24 mouse cellular contexts compared by ENCODE assay signal in genomic region chr13:75771404-75771803, GRCm38 (mm10).
DNase-seq lines count a peak whose midpoint lies in the region; ATAC-seq and TF ChIP-seq lines count a peak whose summit lies in the region.
"Had no signal": no experiment of that assay in that cellular context is flagged by ENCODE, and none has a peak within 500 bp of the region (broad histone marks: within the 10 kb centered on the region; RNA-seq: fewer than 3 reads in every experiment).

No protein-coding gene starts in this region.

- WGBS in liver, embryonic 15.5 days (ENCODE audit: insufficient replicate concordance) = 25% methylated on average over 4 of the region's 4 CpGs
- WGBS in heart, embryonic 10.5 days = 80% methylated on average over 4 of the region's 4 CpGs

- no peak for TF ChIP-seq CTCF in MEL (IDR thresholded peaks at IDR 0.05 in 2 of 3, conservative IDR thresholded peaks at IDR 0.05 in 1 of 3; ENCODE audit: control insufficient read depth in 1 of 3, insufficient read depth in 1 of 3, low read depth in 2 of 3, low read length in 3 of 3, poor library complexity in 1 of 3, severe bottlenecking in 1 of 3)

- peaks cover 5 to 16% of the 10 kb centered on the region in 2 experiments for H3K36me3 ChIP-seq in MEL (ENCODE audit: control insufficient read depth in 1 of 2, insufficient read depth in 2 of 2, low read length in 2 of 2)
- H3K36me3 ChIP-seq in liver, embryonic 15.5 days (replicated peaks) = peaks cover 86% of the 10 kb centered on the region
- H3K36me3 ChIP-seq in heart, embryonic 10.5 days = no peaks in the 10 kb centered on the region
- H3K36me3 ChIP-seq: embryonic facial prominence, embryonic 13.5 days; hindbrain, embryonic 15.5 days; intestine, embryonic 15.5 days; limb, embryonic 10.5 days; midbrain, embryonic 13.5 days had no signal

- TF ChIP-seq RAD21 in MEL (IDR thresholded peaks at IDR 0.05; ENCODE audit: low read depth, low read length) = no peak

- peak overlapping the region; percentile 15 for H3K27ac ChIP-seq in MEL (ENCODE audit: control insufficient read depth, low read depth, low read length)
- H3K27ac ChIP-seq in liver, embryonic 15.5 days (replicated peaks) = no peak overlapping the region
- no peak overlapping the region for H3K27ac ChIP-seq in heart, embryonic 10.5 days
- H3K27ac ChIP-seq: embryonic facial prominence, embryonic 13.5 days; forebrain, embryonic 13.5 days; hindbrain, embryonic 15.5 days; intestine, embryonic 15.5 days; limb, embryonic 10.5 days; macrophage; midbrain, embryonic 13.5 days had no signal

- H3K27me3 ChIP-seq in MEL (ENCODE audit: control insufficient read depth in 1 of 2, insufficient read depth in 2 of 2, low read length in 2 of 2) = no peaks in the 10 kb centered on the region
- H3K27me3 ChIP-seq in liver, embryonic 15.5 days = no peaks in the 10 kb centered on the region
- no peaks in the 10 kb centered on the region for H3K27me3 ChIP-seq in heart, embryonic 10.5 days (ENCODE audit: insufficient read depth, poor library complexity, severe bottlenecking)
- H3K27me3 ChIP-seq: embryonic facial prominence, embryonic 13.5 days; forebrain, embryonic 13.5 days; hindbrain, embryonic 15.5 days; intestine, embryonic 15.5 days; midbrain, embryonic 13.5 days had no signal

- H3K9me3 ChIP-seq in MEL (replicated peaks; ENCODE audit: insufficient read depth, low read length) = no peaks in the 10 kb centered on the region
- H3K9me3 ChIP-seq in liver, embryonic 15.5 days (replicated peaks) = no peaks in the 10 kb centered on the region
- H3K9me3 ChIP-seq in heart, embryonic 10.5 days = no peaks in the 10 kb centered on the region
- H3K9me3 ChIP-seq: embryonic facial prominence, embryonic 13.5 days; forebrain, embryonic 13.5 days; hindbrain, embryonic 15.5 days; intestine, embryonic 15.5 days; limb, embryonic 10.5 days; midbrain, embryonic 13.5 days had no signal

- no peak overlapping the region for H3K4me3 ChIP-seq in MEL (ENCODE audit: control insufficient read depth in 1 of 2, insufficient read depth in 1 of 2, low read depth in 2 of 2, low read length in 2 of 2)
- no peak overlapping the region for H3K4me3 ChIP-seq in liver, embryonic 15.5 days (replicated peaks)
- H3K4me3 ChIP-seq in heart, embryonic 10.5 days = no peak overlapping the region
- H3K4me3 ChIP-seq: embryonic facial prominence, embryonic 13.5 days; forebrain, embryonic 13.5 days; heart, adult 2 months; hindbrain, embryonic 15.5 days; intestine, embryonic 15.5 days; limb, embryonic 10.5 days; midbrain, embryonic 13.5 days had no signal

- H3K4me1 ChIP-seq in MEL (ENCODE audit: control insufficient read depth in 1 of 2, insufficient read depth in 2 of 2, low read length in 2 of 2) = peaks cover 7% of the 10 kb centered on the region in 2 experiments
- peaks cover 7% of the 10 kb centered on the region for H3K4me1 ChIP-seq in liver, embryonic 15.5 days (replicated peaks)
- H3K4me1 ChIP-seq in heart, embryonic 10.5 days = no peaks in the 10 kb centered on the region
- H3K4me1 ChIP-seq: embryonic facial prominence, embryonic 13.5 days; hindbrain, embryonic 15.5 days; intestine, embryonic 15.5 days; limb, embryonic 10.5 days had no signal

- ATAC-seq in hematopoietic stem cell, adult 5-6 weeks (replicated peaks in 1 of 2; ENCODE audit: insufficient read depth in 1 of 2, low FRiP score in 2 of 2, low TSS enrichment in 1 of 2, low read depth in 1 of 2, poor library complexity in 2 of 2, severe bottlenecking in 2 of 2) = peak; percentile 62 to 67; a peak in 3 of 4 replicates
- ATAC-seq in liver, embryonic 15.5 days (ENCODE audit: insufficient read depth) = 0 out of 2 replicates have a peak, but pooled peaks have one; percentile 37
- ATAC-seq: forebrain, embryonic 13.5 days; intestine, embryonic 15.5 days; lung, postnatal 0 days; midbrain, embryonic 13.5 days had no signal

- H3K79me2 ChIP-seq in MEL (ENCODE audit: control insufficient read depth, insufficient read depth, low read length, poor library complexity) = no peaks in the 10 kb centered on the region

- TF ChIP-seq POLR2A in MEL (IDR thresholded peaks at IDR 0.05; ENCODE audit: control insufficient read depth in 1 of 2, insufficient read depth in 1 of 2, low read depth in 1 of 2, low read length in 2 of 2, poor library complexity in 1 of 2) = no peak

- peak; percentile 63 to 78 for TF ChIP-seq EP300 in MEL (IDR thresholded peaks at IDR 0.05; ENCODE audit: low read depth in 1 of 2, low read length in 2 of 2)

- no peak overlapping the region for H3K4me2 ChIP-seq in liver, embryonic 15.5 days
- H3K4me2 ChIP-seq: embryonic facial prominence, embryonic 13.5 days; forebrain, embryonic 13.5 days; hindbrain, embryonic 15.5 days; intestine, embryonic 15.5 days; midbrain, embryonic 13.5 days had no signal

- peak; percentile 88 for DNase-seq in 416B (ENCODE audit: low read depth)
- peak; percentile 74 for DNase-seq in MEL (ENCODE audit: low read depth, low spot score)
- no peak for DNase-seq in heart, embryonic 10.5 days (ENCODE audit: low spot score)
- no peak for DNase-seq in left cerebral cortex, adult 9 months (ENCODE audit: low spot score in 2 of 2)
- no peak for DNase-seq in urinary bladder, postnatal 4 days (ENCODE audit: low spot score in 2 of 2)
- DNase-seq in right cerebral cortex, postnatal 14 days = no peak
- DNase-seq: adrenal gland, postnatal 25 days; B cell, adult 2 months; cerebellum, adult 9-11 months; gastrocnemius, postnatal 10 days; heart, adult 2 months; kidney, adult 9 months; kidney, postnatal 14 days; thymus, postnatal 4 days had no signal

- H3K9ac ChIP-seq in MEL (ENCODE audit: control insufficient read depth, low read depth, low read length, poor library complexity, severe bottlenecking) = no peak overlapping the region
- H3K9ac ChIP-seq in liver, embryonic 15.5 days = no peak overlapping the region
- H3K9ac ChIP-seq: embryonic facial prominence, embryonic 13.5 days; forebrain, embryonic 13.5 days; hindbrain, embryonic 15.5 days; intestine, embryonic 15.5 days; midbrain, embryonic 13.5 days had no signal

TF ChIP-seq in MEL, 35 proteins besides CTCF, POLR2A, EP300 and RAD21:
- TF ChIP-seq MXI1 (IDR thresholded peaks at IDR 0.05; ENCODE audit: low read depth, low read length) (no peak; the same call in 1 of the 2 replicates), RCOR1 (IDR thresholded peaks at IDR 0.05; ENCODE audit: low read depth, low read length) (0 out of 2 replicates have a peak, but pooled peaks have one; percentile 26), ETS1 (IDR thresholded peaks at IDR 0.05; ENCODE audit: low read depth, low read length) (no peak), POLR2AphosphoS5 (IDR thresholded peaks at IDR 0.05; ENCODE audit: borderline replicate concordance, low read depth, low read length) (no peak), GATA1 (IDR thresholded peaks at IDR 0.05; ENCODE audit: low read depth, low read length) (peak; percentile 73), MAX (IDR thresholded peaks at IDR 0.05; ENCODE audit: low read length) (no peak), E2F4 (IDR thresholded peaks at IDR 0.05; ENCODE audit: borderline replicate concordance, low read depth, low read length) (no peak), TAL1 (IDR thresholded peaks at IDR 0.05; ENCODE audit: low read length) (peak; percentile 84), USF1 (IDR thresholded peaks at IDR 0.05; ENCODE audit: low read depth, low read length) (no peak), TBP (IDR thresholded peaks at IDR 0.05; ENCODE audit: low read depth, low read length) (no peak), GABPA (IDR thresholded peaks at IDR 0.05; ENCODE audit: low read depth, low read length) (no peak), TCF12 (IDR thresholded peaks at IDR 0.05; ENCODE audit: low read depth, low read length) (peak; percentile 83)

Comparison
In these comparisons a context has a peak if more than half of its experiments do, and no peak if none do; other contexts are left out.
1. DNase-seq: peak in 416B (single experiment) and MEL (single experiment); none in heart, embryonic 10.5 days (single experiment), left cerebral cortex, adult 9 months (0 of 2), urinary bladder, postnatal 4 days (0 of 2) and right cerebral cortex, postnatal 14 days (single experiment).